Mouse (Mus musculus) small intestine, adult 2 months (tissue): Measurements from ENCODE around the gene Ubn2.

Source experiments
- CTCF ChIP-seq: fragments of 200-500 bp; IDR thresholded peaks from 2 replicates; pipeline ENCODE4 v1.5.1; 2012; ENCODE audit warnings: low read depth, mild to moderate bottlenecking, control low read depth, inconsistent platforms, low read length, moderate library complexity, mixed read lengths; ENCODE audit not compliant: insufficient replicate concordance, insufficient read length; ENCODE audit errors: extremely low read depth
- POLR2A ChIP-seq: fragments of 200-500 bp; IDR thresholded peaks from 2 replicates; pipeline ENCODE4 v1.6.1; 2012; ENCODE audit warnings: low read depth, mild to moderate bottlenecking, control low read depth, inconsistent platforms, low read length, moderate library complexity

DNA sequence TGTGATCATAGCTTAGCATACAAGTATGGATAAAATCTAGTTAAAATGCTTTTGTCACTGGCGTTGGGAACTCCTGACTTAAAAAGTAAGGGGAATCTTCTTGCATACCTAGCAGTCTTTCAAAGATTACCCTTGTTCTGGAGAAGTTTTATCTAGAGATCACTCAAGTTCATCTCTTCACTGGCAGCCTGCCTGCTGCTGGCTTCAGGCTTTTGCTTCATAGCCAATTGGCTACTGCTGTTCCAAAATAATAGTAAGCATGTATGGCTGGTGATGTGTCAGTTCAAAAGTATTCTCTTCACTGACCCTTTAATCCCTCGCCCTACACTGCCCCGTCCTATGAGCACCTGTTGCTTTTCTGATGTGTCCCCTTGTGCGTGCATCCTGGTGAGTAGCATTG is 81.5 kb downstream of the Ubn2 start:
- TF ChIP-seq POLR2A (no peak), CTCF (no peak)
